Mouse (Mus musculus) splenic B cell, adult 2 months (primary cell): ENCODE data around the gene Mrpl17.

ENCODE experiments used
- DNase-seq: peaks from one replicate; pipeline ENCODE4 v3.0.0-alpha.2; 2011; ENCODE audit warnings: low read depth, low spot score
- H3K27me3 ChIP-seq: 2 replicates; pipeline ENCODE4 v1.6.1; 2012; ENCODE audit warnings: mild to moderate bottlenecking, low read length, moderate library complexity, mixed read lengths; ENCODE audit not compliant: control insufficient read depth, poor library complexity, insufficient read depth, severe bottlenecking
- H3K36me3 ChIP-seq: 2 replicates; pipeline ENCODE4 v1.6.1; 2012; ENCODE audit warnings: mild to moderate bottlenecking, low read length, moderate library complexity, mixed read lengths; ENCODE audit not compliant: control insufficient read depth, poor library complexity, insufficient read depth, severe bottlenecking

Mrpl17 gene

DNA sequence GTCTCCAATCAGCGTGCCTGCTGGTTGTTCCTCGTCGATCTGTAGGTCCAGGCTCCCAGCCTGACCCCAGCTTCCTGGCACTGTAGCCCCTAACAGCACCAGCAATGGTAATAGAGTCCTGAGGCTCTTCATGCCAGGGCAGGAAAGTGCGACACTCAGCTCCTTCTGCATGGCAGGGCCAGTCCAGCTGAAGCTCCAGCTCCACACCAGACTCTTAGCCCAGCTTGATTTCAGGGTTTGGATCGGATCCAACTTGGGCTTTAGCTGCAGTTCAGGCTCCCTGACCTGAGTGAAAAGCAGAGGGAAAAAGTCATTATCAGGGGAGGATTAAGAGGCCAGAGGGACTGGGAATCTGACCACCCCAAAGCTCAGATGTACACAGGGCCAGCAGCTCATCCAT lies 37.9 kb downstream of the Mrpl17 start:
- DNase-seq: no peak
- Histone ChIP-seq H3K36me3 (no peaks in the 10 kb centered on the region), H3K27me3 (no peaks in the 10 kb centered on the region)

DNA sequence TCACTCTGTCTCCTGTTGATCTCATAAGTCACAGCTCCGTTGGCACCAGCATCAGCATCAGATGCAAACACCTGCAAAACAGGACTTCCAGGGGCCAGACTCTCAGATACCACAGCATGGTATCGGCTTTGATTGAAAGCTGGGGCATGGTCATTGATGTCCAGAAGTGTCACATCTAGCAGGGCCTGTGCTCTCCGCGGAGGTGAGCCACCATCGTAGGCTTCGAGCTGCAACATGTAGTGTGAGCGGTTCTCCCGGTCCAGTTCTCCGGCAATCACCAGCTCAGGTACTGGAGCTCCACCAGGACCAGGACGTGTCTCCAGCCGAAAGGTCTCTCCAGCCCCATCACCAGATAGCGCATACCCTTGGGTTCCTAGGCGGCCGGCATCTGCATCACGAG lies 38.6 kb downstream of the Mrpl17 start:
- Histone ChIP-seq H3K27me3 (no peaks in the 10 kb centered on the region), H3K36me3 (no peaks in the 10 kb centered on the region)
- no peak for DNase-seq

DNA sequence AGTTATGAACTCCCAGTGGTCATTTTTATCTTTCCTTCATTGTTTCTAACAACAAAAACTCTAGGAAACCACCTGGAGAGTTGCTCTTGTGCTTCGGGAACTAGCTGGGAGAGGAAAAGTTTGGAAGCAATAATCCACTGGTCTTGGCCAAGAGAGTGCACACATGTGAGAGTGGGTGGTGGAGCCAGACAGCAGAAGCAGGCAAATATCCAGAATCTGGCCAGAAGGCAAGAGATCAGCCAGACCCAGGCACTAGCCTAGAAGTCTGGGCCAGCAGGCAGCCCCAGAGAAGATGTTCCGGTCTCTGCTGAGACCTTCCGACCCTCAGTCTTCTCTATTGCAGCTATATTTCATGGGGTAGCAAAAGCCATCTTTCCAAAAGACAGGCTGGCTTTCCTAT lies 40.9 kb downstream of the Mrpl17 start:
- Histone ChIP-seq H3K27me3 (no peaks in the 10 kb centered on the region), H3K36me3 (no peaks in the 10 kb centered on the region)
- DNase-seq: no peak

DNA sequence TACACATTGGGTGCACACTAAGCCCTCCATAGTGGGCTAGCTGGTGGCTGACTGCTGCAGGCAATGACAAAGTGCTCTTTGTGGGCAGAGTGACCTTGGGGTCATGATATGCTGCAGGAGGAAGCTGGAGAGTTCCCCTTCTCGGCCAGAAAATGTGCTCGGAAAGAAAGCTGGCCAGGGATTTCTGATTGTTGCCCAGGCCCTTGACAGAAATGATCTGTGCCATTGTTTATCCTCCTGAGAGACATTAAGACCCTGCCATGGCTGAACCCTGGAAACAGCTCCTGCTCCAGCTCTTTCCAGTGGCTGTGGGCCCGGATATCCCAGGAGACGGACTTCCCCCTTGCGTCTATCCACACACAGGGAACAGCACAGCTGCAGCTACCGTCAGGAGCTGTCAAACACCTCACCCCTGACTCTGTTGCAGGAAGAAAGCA lies 43.2 kb downstream of the Mrpl17 start:
- H3K36me3 ChIP-seq: no peaks in the 10 kb centered on the region
- no peak for DNase-seq
- H3K27me3 ChIP-seq: no peaks in the 10 kb centered on the region

DNA sequence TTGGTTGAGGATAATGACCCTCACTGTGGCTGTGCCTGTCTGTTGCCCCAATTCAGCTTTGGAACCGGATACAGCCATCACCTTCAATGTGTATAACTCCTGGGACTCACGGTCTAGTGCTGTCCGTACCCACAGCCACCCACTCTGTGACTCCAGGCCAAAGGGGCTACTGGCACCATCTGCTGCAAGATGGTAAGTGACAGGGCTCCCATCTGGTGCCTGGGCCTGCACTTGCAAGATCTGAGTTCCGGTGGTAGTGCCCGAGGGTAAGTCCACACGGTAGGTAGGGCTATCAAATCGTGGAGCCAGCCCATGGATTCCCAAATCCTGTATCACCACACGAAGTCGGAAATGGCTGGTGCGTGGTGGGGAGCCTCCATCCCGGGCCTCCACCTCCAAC lies 46.6 kb downstream of the Mrpl17 start:
- Histone ChIP-seq H3K27me3 (no peaks in the 10 kb centered on the region), H3K36me3 (no peaks in the 10 kb centered on the region)
- no peak for DNase-seq

DNA sequence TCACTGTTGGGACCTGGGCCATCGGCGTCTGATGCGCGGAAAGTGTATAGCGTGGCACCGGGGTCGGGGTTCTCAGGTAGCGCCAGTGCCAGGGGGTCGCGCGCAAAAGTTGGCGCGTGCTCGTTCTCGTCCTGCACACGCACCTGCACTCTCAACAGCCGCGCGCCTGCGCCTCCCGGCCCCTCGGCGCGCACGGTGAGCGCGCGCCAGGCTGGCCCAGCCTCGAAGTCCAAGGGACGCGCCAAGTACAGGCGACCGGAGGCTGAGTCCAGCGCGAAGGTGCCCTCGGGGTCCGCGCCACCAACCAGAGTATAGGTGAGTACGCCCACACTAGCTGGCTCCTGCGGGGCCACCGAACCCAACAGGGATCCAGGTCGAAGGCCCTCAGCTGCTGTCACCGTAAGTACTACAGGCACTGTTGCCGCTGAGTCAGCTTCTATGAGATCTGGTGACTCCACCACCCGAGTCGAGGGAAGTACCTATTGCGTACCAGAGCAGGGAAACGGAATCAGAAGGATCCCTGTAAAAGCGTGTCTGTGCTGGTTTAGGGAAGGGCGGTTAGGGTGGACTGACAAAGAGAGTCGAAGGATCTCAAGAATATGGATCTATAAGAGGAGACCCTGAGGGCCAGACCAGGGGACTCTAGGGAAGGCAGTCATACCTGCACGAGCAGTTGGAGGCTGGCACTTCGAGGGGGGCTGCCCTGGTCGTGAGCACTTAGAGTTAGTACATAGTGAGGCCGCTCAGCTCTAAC lies 48.2 kb downstream of the Mrpl17 start:
- no peaks in the 10 kb centered on the region for H3K36me3 ChIP-seq
- no peak for DNase-seq
- no peaks in the 10 kb centered on the region for H3K27me3 ChIP-seq

DNA sequence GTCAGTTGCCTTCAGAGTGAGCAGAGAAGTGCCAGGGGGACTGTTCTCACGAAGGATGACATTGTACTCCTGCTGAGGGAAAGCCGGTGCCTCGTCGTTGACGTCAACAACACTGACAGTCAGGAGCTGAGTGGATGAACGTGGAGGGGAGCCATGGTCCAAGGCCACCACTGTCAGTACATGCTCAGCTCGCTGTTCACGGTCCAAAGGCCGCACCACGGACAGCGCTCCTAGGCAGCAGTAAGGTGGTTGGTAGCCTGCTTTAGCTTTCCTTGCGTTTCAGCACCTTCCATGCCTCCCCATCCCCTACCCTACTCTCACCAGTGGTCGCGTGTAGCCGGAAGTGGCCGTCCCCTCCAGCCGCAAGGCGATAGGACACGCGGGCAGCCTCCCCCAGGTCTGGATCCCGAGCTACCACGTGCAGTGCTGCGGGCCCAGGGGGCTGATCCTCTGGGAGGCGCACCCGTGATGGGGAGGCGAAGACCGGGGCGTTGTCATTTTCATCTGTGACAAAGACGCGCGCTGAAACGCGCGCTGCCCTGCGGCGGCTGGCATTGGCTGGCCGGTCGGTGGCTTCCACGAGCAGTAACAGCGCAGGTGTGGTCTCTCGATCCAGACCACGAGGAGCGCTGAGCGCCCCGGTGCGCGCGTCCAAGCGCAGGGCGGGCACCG lies 49.0 kb downstream of the Mrpl17 start:
- DNase-seq: no peak
- H3K27me3 ChIP-seq: no peaks in the 10 kb centered on the region
- no peaks in the 10 kb centered on the region for H3K36me3 ChIP-seq

DNA sequence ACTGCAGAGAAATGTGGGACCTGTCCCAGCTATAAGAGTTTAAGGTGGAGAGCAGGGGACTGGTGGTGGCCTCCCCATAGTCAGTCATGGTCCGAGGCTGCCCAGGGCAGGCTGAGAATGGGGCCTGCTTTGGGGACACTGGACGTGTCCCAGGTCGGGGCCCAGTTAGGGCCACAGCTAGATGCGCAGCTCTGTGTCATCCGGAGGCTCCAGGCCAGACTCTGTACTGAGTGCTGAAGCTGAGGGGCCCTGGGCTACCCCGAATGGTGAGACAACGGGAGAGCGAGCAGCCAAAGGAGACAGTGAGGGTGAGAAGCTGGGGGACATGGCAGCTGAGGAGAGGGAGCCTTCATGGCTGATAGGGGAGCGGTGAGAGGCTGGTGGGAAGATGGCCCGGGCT lies 57.6 kb downstream of the Mrpl17 start:
- H3K36me3 ChIP-seq: no peaks in the 10 kb centered on the region; the same call in 1 of the 2 replicates
- no peaks in the 10 kb centered on the region for H3K27me3 ChIP-seq
- DNase-seq: no peak
